Mouse (Mus musculus) heart, adult 2 months (tissue): ENCODE data around the gene Ifi206. TPM values are rescaled to one million over a fixed set of nuclear protein-coding genes. Genes with fewer than 3 reads are reported as not detected.

Experiments
- DNase-seq, 2 experiments: peaks; one replicate each; pipeline ENCODE4 v3.0.0; 2021
- H3K27ac ChIP-seq: fragments of 200-600 bp; 2 replicates; pipeline ENCODE4 v1.8.1; 2022
- H3K27me3 ChIP-seq: fragments of 200-500 bp; 2 replicates; pipeline ENCODE4 v1.6.1; 2012; ENCODE audit warnings: mild to moderate bottlenecking, low read length, inconsistent platforms, mixed read lengths; ENCODE audit not compliant: control insufficient read depth, insufficient read depth
- H3K36me3 ChIP-seq: fragments of 200-500 bp; 2 replicates; pipeline ENCODE4 v1.6.1; 2012; ENCODE audit warnings: low read length, inconsistent platforms; ENCODE audit not compliant: control insufficient read depth, insufficient read depth
- H3K4me1 ChIP-seq: fragments of 200-500 bp; 2 replicates; pipeline ENCODE4 v1.6.1; 2011; ENCODE audit warnings: low read length; ENCODE audit not compliant: control insufficient read depth, insufficient read depth
- H3K4me3 ChIP-seq: fragments of 200-600 bp; 2 replicates; pipeline ENCODE4 v1.8.1; 2022
- H3K79me2 ChIP-seq: fragments of 200-500 bp; replicated peaks from 2 replicates; pipeline ENCODE4 v1.6.1; 2012; ENCODE audit warnings: mild to moderate bottlenecking, inconsistent platforms, low read length, moderate library complexity, mixed read lengths; ENCODE audit not compliant: control insufficient read depth, insufficient read depth
- H3K9ac ChIP-seq: fragments of 200-500 bp; 2 replicates; pipeline ENCODE4 v1.6.1; 2012; ENCODE audit warnings: low read depth, mild to moderate bottlenecking, control low read depth, inconsistent platforms, low read length, mixed read lengths
- CTCF ChIP-seq: fragments of 200-600 bp; IDR thresholded peaks from 2 replicates; pipeline ENCODE4 v1.8.1; 2022; ENCODE audit warnings: antibody characterized with exemption, mild to moderate bottlenecking, moderate library complexity
- EP300 ChIP-seq: fragments of 200-500 bp; IDR thresholded peaks from 2 replicates; pipeline ENCODE4 v1.6.1; 2011; ENCODE audit warnings: low read depth, low read length, control low read depth; ENCODE audit not compliant: insufficient read depth
- POLR2A ChIP-seq: fragments of 200-500 bp; IDR thresholded peaks from 2 replicates; pipeline ENCODE4 v1.6.1; 2011; ENCODE audit warnings: mild to moderate bottlenecking, low read depth, low read length, control low read depth; ENCODE audit not compliant: insufficient read depth
- WGBS: fragments of 180-500 bp; shearing (Covaris S2); methylation state at CpG from one replicate; pipeline ENCODE4 v1.1.7; 2018; 5-methylcytosine and 5-hydroxymethylcytosine counted together
- intact Hi-C: fragments of 180-260 bp; cut with DNase I; formaldehyde crosslinking; loops from one replicate; pipeline ENCODE4 v1.15.1; 2025
- polyA plus RNA-seq: library from polyadenylated mRNA; depleted of rRNA; stranded (reverse); fragments of >200 nt; gene quantifications from 2 replicates; pipeline ENCODE4 v1.2.3, GENCODE M21; 2012
- total RNA-seq, 2 experiments: library from RNA; stranded (reverse); gene quantifications; 2 replicates each; pipeline ENCODE4 v1.2.3; 2021

Ifi206 gene
- total and polyA plus RNA-seq, 3 experiments = 0.16 to 0.82 (median 0.41) TPM

- intact Hi-C loops = loop anchor here (2.0 to 5.0 kb wide), 2 partner anchors 646 to 1011 kb away; no protein-coding TSS in a partner anchor
- no peak overlapping the region for H3K27ac ChIP-seq
- H3K9ac ChIP-seq = peak overlapping the region; percentile 34; the same call in 1 of the 2 replicates
- no peak for DNase-seq
- H3K27me3 ChIP-seq = no peaks in the 10 kb centered on the region
- peaks cover 1% of the 10 kb centered on the region; the same call in 1 of the 2 replicates for H3K4me1 ChIP-seq
- no peak for TF ChIP-seq POLR2A
- TF ChIP-seq CTCF = no peak
- no peak for TF ChIP-seq EP300
- H3K4me3 ChIP-seq = no peak overlapping the region
- WGBS = 74% methylated on average over 5 of the region's 5 CpGs
- no peaks in the 10 kb centered on the region for H3K79me2 ChIP-seq
- no peaks in the 10 kb centered on the region for H3K36me3 ChIP-seq
Measured at GRCm38 (mm10) chr1:173456761-173457160, 34.1 kb downstream of the Ifi206 start.

- Histone ChIP-seq H3K36me3 (no peaks in the 10 kb centered on the region), H3K4me3 (no peak overlapping the region), H3K27me3 (no peaks in the 10 kb centered on the region), H3K27ac (no peak overlapping the region), H3K79me2 (no peaks in the 10 kb centered on the region), H3K4me1 (peaks cover 1% of the 10 kb centered on the region; the same call in 1 of the 2 replicates), H3K9ac (no peak overlapping the region)
- no peak for DNase-seq
- WGBS = 44% methylated on average over 7 of the region's 7 CpGs
- no peak for TF ChIP-seq POLR2A
- TF ChIP-seq EP300 = no peak
- peak; percentile 93 for TF ChIP-seq CTCF
- intact Hi-C loops = loop anchor here (2.0 to 5.0 kb wide), 2 partner anchors 647 to 1011 kb away; no protein-coding TSS in a partner anchor
Measured at GRCm38 (mm10) chr1:173456139-173456754, 34.6 kb downstream of the Ifi206 start.

GRCm38 (mm10) chr1:173451665-173452064 lies 39.2 kb downstream of the Ifi206 start:
- Histone ChIP-seq H3K27ac (no peak overlapping the region), H3K27me3 (no peaks in the 10 kb centered on the region), H3K4me1 (peaks cover under 1% of the 10 kb centered on the region; the same call in 1 of the 2 replicates), H3K4me3 (no peak overlapping the region), H3K36me3 (no peaks in the 10 kb centered on the region), H3K79me2 (no peaks in the 10 kb centered on the region), H3K9ac (no peak overlapping the region)
- peak in 1 of 2 experiments; percentile 26 for DNase-seq
- intact Hi-C loops = no loop called here
- WGBS = 89% methylated on average over 5 of the region's 5 CpGs
- TF ChIP-seq POLR2A (no peak), EP300 (no peak), CTCF (no peak)

- intact Hi-C loops = no loop called here
- Histone ChIP-seq H3K4me3 (no peak overlapping the region), H3K9ac (no peak overlapping the region), H3K79me2 (no peaks in the 10 kb centered on the region), H3K27me3 (no peaks in the 10 kb centered on the region), H3K36me3 (no peaks in the 10 kb centered on the region), H3K4me1 (no peaks in the 10 kb centered on the region), H3K27ac (no peak overlapping the region)
- WGBS = 56% methylated on average over 4 of the region's 4 CpGs
- TF ChIP-seq EP300 (no peak), POLR2A (no peak), CTCF (no peak)
- DNase-seq = no peak
Measured at GRCm38 (mm10) chr1:173450621-173451020, 40.2 kb downstream of the Ifi206 start.

GRCm38 (mm10) chr1:173447067-173447466 lies 43.8 kb downstream of the Ifi206 start:
- Histone ChIP-seq H3K4me3 (no peak overlapping the region), H3K9ac (no peak overlapping the region), H3K27ac (no peak overlapping the region), H3K36me3 (no peaks in the 10 kb centered on the region), H3K79me2 (no peaks in the 10 kb centered on the region), H3K27me3 (no peaks in the 10 kb centered on the region), H3K4me1 (no peaks in the 10 kb centered on the region)
- DNase-seq = no peak
- 37% methylated on average over 4 of the region's 4 CpGs for WGBS
- intact Hi-C loops = no loop called here
- TF ChIP-seq EP300 = no peak
- TF ChIP-seq POLR2A = no peak
- TF ChIP-seq CTCF = no peak

- Histone ChIP-seq H3K9ac (no peak overlapping the region), H3K36me3 (no peaks in the 10 kb centered on the region), H3K4me1 (no peaks in the 10 kb centered on the region), H3K4me3 (no peak overlapping the region), H3K27me3 (no peaks in the 10 kb centered on the region), H3K27ac (no peak overlapping the region), H3K79me2 (no peaks in the 10 kb centered on the region)
- WGBS = 83% methylated on average over 1 of the region's 1 CpGs
- DNase-seq = no peak
- TF ChIP-seq POLR2A (no peak), CTCF (no peak), EP300 (no peak)
- intact Hi-C loops = no loop called here
Measured at GRCm38 (mm10) chr1:173443061-173443460, 47.8 kb downstream of the Ifi206 start.
